Mouse (Mus musculus) spleen, adult 2 months (tissue): ENCODE results near the gene Sorbs1.

Source experiments
- CTCF ChIP-seq: fragments of 200-500 bp; IDR thresholded peaks from 2 replicates; pipeline ENCODE4 v1.5.1; 2011; ENCODE audit warnings: mild to moderate bottlenecking, inconsistent platforms; ENCODE audit not compliant: insufficient read depth, insufficient read length, insufficient replicate concordance; ENCODE audit errors: extremely low read depth
- POLR2A ChIP-seq: fragments of 200-500 bp; IDR thresholded peaks from 2 replicates; pipeline ENCODE4 v1.6.1; 2011; ENCODE audit warnings: low read depth, low read length, inconsistent platforms

- TF ChIP-seq CTCF, result no peak
- TF ChIP-seq POLR2A, result no peak
These were observed 256.2 kb downstream of the Sorbs1 start for GRCm38 (mm10) chr19:40257396-40257795.
